Mouse (Mus musculus) testis, adult 2 months (tissue): ENCODE data around the gene Dnajc28. TPM values are rescaled to one million over a fixed set of nuclear protein-coding genes. Genes with fewer than 3 reads are reported as not detected.

Experiments
- H3K27ac ChIP-seq: fragments of 200-500 bp; 2 replicates; pipeline ENCODE4 v1.5.1; 2012; ENCODE audit warnings: low read depth, low read length; ENCODE audit not compliant: control insufficient read depth, insufficient read depth
- H3K27me3 ChIP-seq: fragments of 200-500 bp; 2 replicates; pipeline ENCODE4 v1.6.1; 2012; ENCODE audit warnings: mild to moderate bottlenecking, low read length, moderate library complexity; ENCODE audit not compliant: control insufficient read depth, insufficient read depth
- H3K36me3 ChIP-seq: fragments of 200-500 bp; 2 replicates; pipeline ENCODE4 v1.6.1; 2012; ENCODE audit warnings: mild to moderate bottlenecking, low read length; ENCODE audit not compliant: control insufficient read depth, insufficient read depth
- H3K4me1 ChIP-seq: fragments of 200-500 bp; 2 replicates; pipeline ENCODE4 v1.6.1; 2012; ENCODE audit warnings: low read length; ENCODE audit not compliant: control insufficient read depth, insufficient read depth
- H3K4me3 ChIP-seq: fragments of 200-500 bp; 2 replicates; pipeline ENCODE4 v1.5.1; 2012; ENCODE audit warnings: low read depth, mild to moderate bottlenecking, low read length, moderate library complexity, mixed read lengths; ENCODE audit not compliant: control insufficient read depth
- CTCF ChIP-seq: fragments of 200-500 bp; IDR thresholded peaks from 2 replicates; pipeline ENCODE4 v1.5.1; 2012; ENCODE audit warnings: low read depth, mild to moderate bottlenecking, inconsistent platforms, low read length, moderate library complexity; ENCODE audit not compliant: control insufficient read depth, insufficient read depth, insufficient replicate concordance
- POLR2A ChIP-seq: fragments of 200-500 bp; IDR thresholded peaks from 2 replicates; pipeline ENCODE4 v1.6.1; 2012; ENCODE audit warnings: low read depth, mild to moderate bottlenecking, inconsistent platforms, low read length, moderate library complexity; ENCODE audit not compliant: control insufficient read depth
- polyA plus RNA-seq: library from polyadenylated mRNA; depleted of rRNA; stranded (reverse); fragments of >200 nt; gene quantifications from 2 replicates; pipeline ENCODE4 v1.2.3, GENCODE M21; 2012; rRNA removed

The Dnajc28 gene
- polyA plus RNA-seq, 1 experiment, result 12.5 TPM

DNA sequence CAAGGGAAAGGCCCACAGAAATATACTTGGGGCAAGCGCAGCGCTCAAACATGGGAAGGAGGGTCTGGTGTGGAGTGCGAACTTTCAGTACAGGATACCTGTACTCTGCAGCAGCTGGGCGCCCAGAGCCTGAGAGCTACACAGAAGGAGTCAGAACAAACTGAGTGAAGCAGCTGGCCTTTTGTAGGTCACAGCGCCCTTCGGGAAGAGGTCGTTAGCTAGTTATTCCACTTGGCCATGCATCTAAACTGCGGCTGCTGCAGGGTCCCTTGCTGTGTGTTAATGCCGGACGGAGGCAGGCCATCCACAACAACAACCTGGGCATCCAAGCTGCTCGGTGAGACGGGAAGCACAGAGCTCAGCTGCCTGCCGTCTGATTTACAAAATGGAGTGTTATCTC lies 43.7 kb downstream of the Dnajc28 start:
- Histone ChIP-seq H3K4me1 (no peaks in the 10 kb centered on the region), H3K27ac (no peak overlapping the region), H3K36me3 (no peaks in the 10 kb centered on the region), H3K4me3 (no peak overlapping the region), H3K27me3 (no peaks in the 10 kb centered on the region)
- TF ChIP-seq CTCF (no peak), POLR2A (no peak)

DNA sequence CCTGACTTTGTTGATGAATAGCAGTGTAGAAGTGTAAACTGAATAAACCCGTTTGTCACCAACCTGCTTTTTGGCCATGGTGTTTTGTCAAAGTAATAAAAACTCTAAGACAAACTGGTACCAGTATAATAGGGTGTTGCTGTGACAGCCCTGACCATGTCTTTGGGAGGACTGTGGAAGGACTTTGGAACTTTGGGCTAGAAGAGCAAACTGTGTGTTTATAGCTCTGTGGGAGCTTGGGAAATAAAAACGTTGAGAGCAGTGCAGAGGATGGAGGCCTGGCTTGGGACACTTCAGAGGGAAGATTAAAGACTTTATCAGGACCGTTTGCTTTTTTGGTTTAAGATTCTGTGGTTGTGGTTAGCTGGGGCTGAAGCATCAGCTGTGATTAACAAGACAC lies 47.7 kb downstream of the Dnajc28 start:
- Histone ChIP-seq H3K4me1 (no peaks in the 10 kb centered on the region), H3K36me3 (no peaks in the 10 kb centered on the region), H3K4me3 (no peak overlapping the region), H3K27ac (no peak overlapping the region), H3K27me3 (no peaks in the 10 kb centered on the region)
- TF ChIP-seq CTCF (no peak), POLR2A (no peak)

DNA sequence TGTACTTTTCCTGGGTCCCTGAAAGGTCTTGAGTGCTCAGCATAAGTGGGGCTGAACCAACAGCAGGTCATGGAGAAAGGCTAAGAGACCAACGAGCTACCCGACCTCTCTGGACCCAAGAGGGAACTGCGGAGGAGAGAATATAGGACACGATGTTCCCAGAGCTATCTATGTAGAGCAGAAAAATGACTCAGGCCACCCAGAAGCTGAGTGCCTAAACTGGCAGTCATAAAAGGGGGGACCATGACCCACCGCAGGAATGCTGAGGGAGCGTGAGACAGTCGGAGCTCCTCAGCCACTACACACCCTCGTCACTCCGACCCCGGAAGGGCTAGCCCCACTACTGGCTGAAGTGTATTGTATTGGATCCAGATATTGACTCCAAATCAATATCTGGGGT lies 49.9 kb downstream of the Dnajc28 start:
- H3K4me1 ChIP-seq, result peaks cover 8% of the 10 kb centered on the region
- H3K27me3 ChIP-seq, result no peaks in the 10 kb centered on the region
- H3K4me3 ChIP-seq, result no peak overlapping the region
- TF ChIP-seq POLR2A, result no peak
- TF ChIP-seq CTCF, result no peak
- no peaks in the 10 kb centered on the region for H3K36me3 ChIP-seq
- H3K27ac ChIP-seq, result no peak overlapping the region

DNA sequence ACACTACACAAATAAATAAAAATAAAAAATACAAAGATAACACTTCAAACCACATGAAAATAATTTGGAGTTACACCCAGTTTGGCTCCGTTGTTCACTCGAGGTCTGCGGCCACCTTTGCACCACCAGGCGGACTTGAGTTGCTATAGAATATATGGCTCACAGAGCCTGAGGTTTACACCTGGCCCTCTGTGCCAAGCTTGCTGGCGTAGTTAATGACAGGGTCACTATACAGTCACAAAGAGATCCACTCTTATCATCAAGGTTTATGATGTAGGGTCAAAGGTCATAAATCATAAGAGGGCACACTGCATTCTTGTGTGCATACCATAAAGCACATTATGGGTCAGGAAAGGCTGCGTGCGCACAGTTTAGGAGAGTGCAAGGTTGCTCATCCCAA lies 52.8 kb downstream of the Dnajc28 start:
- TF ChIP-seq CTCF, result no peak
- no peak for TF ChIP-seq POLR2A
- H3K27me3 ChIP-seq, result no peaks in the 10 kb centered on the region
- H3K27ac ChIP-seq, result 0 out of 2 replicates have a peak overlapping the region, but pooled peaks have one; percentile 32
- peak overlapping the region; percentile 47 for H3K4me3 ChIP-seq
- peaks cover 16% of the 10 kb centered on the region for H3K4me1 ChIP-seq
- H3K36me3 ChIP-seq, result no peaks in the 10 kb centered on the region

DNA sequence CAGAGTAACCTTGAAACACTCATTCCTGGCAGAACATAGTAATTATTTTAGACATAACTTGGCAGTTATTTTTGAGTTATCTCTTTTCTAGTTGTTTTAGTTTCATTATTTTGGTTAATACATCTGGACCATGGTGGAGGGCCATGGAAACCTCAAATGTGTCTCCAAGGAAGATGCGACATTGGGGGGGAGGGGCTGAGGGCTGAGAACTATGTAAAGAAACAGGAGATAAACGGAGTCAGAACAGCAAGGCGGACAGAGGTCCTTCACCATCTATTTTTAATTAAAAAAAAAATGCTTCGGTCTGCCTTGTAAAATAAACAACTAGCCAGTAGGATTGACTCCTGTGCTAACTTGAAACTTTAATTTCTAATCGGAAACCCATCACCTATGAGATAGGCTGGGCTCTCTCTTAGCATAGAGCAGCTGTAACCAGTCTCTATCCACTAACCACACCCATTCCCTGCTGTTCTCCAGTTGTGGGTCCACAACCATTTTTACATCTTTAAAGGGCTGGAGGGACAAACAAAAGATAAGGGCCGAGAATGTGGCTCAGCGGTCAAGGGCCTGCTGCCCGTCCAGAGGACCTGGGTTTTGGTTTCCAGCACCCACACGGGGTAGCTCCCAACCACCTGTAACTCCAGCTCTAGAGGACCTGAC lies 53.4 kb downstream of the Dnajc28 start:
- TF ChIP-seq POLR2A (no peak), CTCF (no peak)
- Histone ChIP-seq H3K4me3 (peak overlapping the region; percentile 18; the same call in 1 of the 2 replicates), H3K36me3 (no peaks in the 10 kb centered on the region), H3K27me3 (no peaks in the 10 kb centered on the region), H3K27ac (no peak overlapping the region), H3K4me1 (peaks cover 17% of the 10 kb centered on the region)

DNA sequence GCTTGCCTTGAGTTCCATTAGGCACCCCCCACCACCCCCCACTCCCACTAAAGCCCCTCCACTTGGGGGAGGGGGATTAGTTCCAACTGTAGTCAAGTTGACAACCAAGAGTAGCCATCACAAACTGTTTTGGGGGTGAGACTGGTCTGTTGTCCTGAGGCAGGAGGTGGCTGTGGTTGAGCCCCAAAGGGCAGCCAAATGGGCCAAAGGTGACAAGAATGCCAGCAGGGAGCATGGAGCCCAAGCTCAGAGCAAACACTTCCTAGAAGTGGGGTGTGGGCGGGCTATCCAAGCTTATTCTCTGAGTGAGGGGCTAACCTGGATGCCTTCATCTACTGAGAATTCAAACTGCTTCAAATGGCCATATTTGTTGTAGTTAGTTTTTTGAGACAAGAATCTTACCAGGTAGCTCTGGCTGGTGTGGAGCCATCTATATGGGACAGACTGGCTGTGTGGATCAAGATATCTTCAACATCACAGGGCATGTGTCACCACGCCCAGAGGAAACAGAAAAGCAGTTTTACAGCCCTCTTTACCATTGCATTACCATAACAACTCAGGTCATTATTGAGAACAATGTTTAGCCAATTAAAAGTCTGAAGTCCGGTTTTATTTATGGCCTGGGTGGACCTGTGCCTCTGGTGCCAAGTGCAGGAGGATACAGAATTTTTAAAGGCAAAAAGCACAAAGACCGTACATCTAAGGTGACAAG lies 54.1 kb downstream of the Dnajc28 start:
- no peaks in the 10 kb centered on the region for H3K36me3 ChIP-seq
- TF ChIP-seq POLR2A, result no peak
- TF ChIP-seq CTCF, result no peak
- peaks cover 17% of the 10 kb centered on the region for H3K4me1 ChIP-seq
- H3K27me3 ChIP-seq, result no peaks in the 10 kb centered on the region
- H3K4me3 ChIP-seq, result no peak overlapping the region; the same call in 1 of the 2 replicates
- no peak overlapping the region for H3K27ac ChIP-seq

Other genes starting within 250 kb of the Dnajc28 start
- gene Ifnar2, start 246.2 kb downstream of the Dnajc28 start, polyA plus RNA-seq, result 4.4 and 4.7 TPM in 2 replicates
- gene Gm21970, start 227.3 kb downstream of the Dnajc28 start, polyA plus RNA-seq, result not detected in 2 replicates
- 6.4 and 7.2 TPM in 2 replicates for gene Il10rb, start 212.9 kb downstream of the Dnajc28 start, polyA plus RNA-seq
- gene Ifnar1, start 133.8 kb downstream of the Dnajc28 start, polyA plus RNA-seq, result 6.7 and 7.9 TPM in 2 replicates
- 11.4 and 12.4 TPM in 2 replicates for gene Ifngr2, start 72.0 kb downstream of the Dnajc28 start, polyA plus RNA-seq
- 50.6 and 54.1 TPM in 2 replicates for gene Tmem50b, start 21.2 kb downstream of the Dnajc28 start, polyA plus RNA-seq
- gene Gart, start 27.9 kb upstream of the Dnajc28 start, polyA plus RNA-seq, result 22.5 and 24.1 TPM in 2 replicates
- gene Son, start 28.5 kb upstream of the Dnajc28 start, polyA plus RNA-seq, result 94.4 and 114 TPM in 2 replicates
- 45.4 and 45.8 TPM in 2 replicates for gene Donson, start 69.7 kb upstream of the Dnajc28 start, polyA plus RNA-seq
- gene Cryzl1, start 109.9 kb upstream of the Dnajc28 start, polyA plus RNA-seq, result 21.9 and 27.0 TPM in 2 replicates
- gene Itsn1, start 110.3 kb upstream of the Dnajc28 start, polyA plus RNA-seq, result 30.5 and 31.7 TPM in 2 replicates